Mouse (Mus musculus): ENCODE data around the gene Doxl2. TPM values are rescaled to one million over a fixed set of nuclear protein-coding genes. Genes with fewer than 3 reads are reported as not detected.

The Doxl2 gene
- polyA plus RNA-seq, 1 experiment from 2014 or later: not detected

DNA sequence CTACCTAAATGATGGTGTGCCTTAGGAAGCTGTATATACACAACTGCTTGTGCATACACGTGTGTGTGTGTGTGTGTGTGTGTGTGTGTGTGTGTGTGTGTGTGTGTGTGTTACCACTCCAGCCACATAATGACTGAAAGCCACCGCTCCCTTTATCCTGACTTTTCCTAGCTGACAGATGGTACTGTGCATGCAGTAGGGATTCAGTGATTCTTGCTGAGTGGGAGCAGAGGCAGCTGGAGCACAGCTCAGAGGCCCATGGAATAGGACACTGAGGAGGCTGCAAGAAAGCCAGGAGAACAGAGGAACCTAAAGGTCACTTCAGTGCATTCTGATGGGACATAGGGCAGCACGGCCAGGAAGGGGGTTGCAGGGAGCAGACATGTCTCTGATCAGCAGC lies 7.5 kb downstream of the Doxl2 start:
- H3K9me3 ChIP-seq: no peaks in the 10 kb centered on the region
- no peaks in the 10 kb centered on the region for H3K27me3 ChIP-seq (replicated peaks; ENCODE audit: low read depth, poor library complexity, severe bottlenecking)
- H3K27ac ChIP-seq (replicated peaks): no peak overlapping the region
- H3K4me1 ChIP-seq: no peaks in the 10 kb centered on the region
- no peak overlapping the region for H3K4me3 ChIP-seq
- DNase-seq (ENCODE audit: low spot score): no peak
- H3K36me3 ChIP-seq (replicated peaks): no peaks in the 10 kb centered on the region
- 67% methylated on average over 3 of the region's 3 CpGs for whole genome bisulfite sequencing

DNA sequence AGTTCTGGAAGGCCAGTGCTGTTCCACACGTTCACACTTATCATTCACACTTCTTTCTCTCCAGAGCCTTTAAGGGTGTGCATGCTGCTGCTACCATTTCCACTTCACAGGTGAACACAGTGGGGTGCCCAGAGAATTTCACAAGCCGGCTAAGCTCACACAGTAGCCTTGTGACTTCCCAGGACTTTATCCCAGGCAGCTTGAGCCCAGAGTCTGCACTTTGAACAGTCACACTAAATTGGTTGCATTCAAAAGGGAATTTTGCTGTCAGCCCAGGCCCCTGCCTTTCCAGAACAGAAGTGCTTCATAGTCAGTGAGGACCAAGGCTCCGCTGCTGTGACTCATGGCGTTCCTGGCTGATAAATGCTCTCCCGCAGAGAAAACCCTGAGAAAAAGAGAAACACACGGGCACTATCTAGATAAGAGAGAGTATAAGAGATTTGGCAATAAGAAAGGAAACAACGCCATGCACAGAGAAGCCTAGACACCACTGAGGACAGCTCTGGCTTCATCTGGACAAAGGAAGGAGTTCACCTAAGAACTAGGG lies 11.8 kb downstream of the Doxl2 start, which contains the start of gene Svs1:
Gene Svs1 (plus strand): TSS at position 418 of the 547 bp plus-strand sequence.
- no peaks in the 10 kb centered on the region for H3K27me3 ChIP-seq (replicated peaks; ENCODE audit: low read depth, poor library complexity, severe bottlenecking)
- no peaks in the 10 kb centered on the region for H3K36me3 ChIP-seq (replicated peaks)
- H3K9me3 ChIP-seq: 0 out of 2 replicates have a peak, but pooled peaks cover 3% of the 10 kb centered on the region
- H3K4me3 ChIP-seq: no peak within 1 kb of the TSS
- no peaks in the 10 kb centered on the region for H3K4me1 ChIP-seq
- WGBS: 74% methylated on average over 7 of the region's 7 CpGs
- no peak within 1 kb of the TSS for H3K27ac ChIP-seq (replicated peaks)
- DNase-seq (ENCODE audit: low spot score): no peak

DNA sequence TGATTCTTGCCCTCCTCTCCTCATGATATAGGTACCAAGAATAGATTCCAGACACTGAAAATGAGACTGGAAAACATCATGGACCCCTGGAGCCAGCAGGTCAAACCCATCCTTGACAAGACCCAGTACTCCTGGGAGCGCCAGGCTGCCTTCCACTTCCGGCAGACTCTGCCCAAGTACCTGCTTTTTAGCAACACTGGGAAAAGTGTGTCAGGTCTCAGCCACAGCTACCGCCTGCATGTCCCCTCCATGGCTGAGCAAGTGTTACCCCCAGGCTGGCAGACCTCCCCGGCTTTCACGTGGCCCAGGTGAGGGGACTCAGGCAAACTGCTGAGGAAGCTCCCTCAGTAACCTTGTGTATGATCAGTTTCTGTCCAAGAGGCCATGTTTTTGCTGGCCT lies 15.2 kb downstream of the Doxl2 start:
- Histone ChIP-seq H3K27ac (replicated peaks) (no peak overlapping the region), H3K27me3 (replicated peaks; ENCODE audit: low read depth, poor library complexity, severe bottlenecking) (no peaks in the 10 kb centered on the region), H3K9me3 (0 out of 2 replicates have a peak, but pooled peaks cover 3% of the 10 kb centered on the region), H3K4me3 (no peak overlapping the region), H3K4me1 (no peaks in the 10 kb centered on the region), H3K36me3 (replicated peaks) (no peaks in the 10 kb centered on the region)
- DNase-seq (ENCODE audit: low spot score): no peak
- WGBS: 90% methylated on average over 5 of the region's 5 CpGs

DNA sequence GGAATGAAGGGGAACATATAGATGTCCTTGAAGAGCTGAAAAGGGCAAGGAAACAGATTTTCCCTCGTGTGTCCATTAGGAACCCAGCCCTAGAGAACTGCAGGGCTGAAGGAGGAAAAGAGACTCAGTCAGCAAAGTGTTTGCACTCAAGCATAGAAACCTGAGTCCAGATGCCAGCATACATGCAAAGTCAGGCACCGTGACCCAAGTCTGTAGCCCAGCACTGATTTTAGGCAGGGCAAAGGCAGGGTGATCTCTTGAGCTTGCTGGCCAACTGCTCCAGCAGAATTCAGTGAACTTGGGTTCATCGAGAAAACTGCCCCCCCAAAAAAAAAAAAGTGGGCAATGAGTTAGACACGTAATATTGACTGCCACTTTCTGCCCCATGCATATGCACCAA lies 17.2 kb downstream of the Doxl2 start:
- WGBS: 75% methylated on average over 4 of the region's 4 CpGs
- 0 out of 2 replicates have a peak, but pooled peaks cover 3% of the 10 kb centered on the region for H3K9me3 ChIP-seq
- H3K27me3 ChIP-seq (replicated peaks; ENCODE audit: low read depth, poor library complexity, severe bottlenecking): no peaks in the 10 kb centered on the region

DNA sequence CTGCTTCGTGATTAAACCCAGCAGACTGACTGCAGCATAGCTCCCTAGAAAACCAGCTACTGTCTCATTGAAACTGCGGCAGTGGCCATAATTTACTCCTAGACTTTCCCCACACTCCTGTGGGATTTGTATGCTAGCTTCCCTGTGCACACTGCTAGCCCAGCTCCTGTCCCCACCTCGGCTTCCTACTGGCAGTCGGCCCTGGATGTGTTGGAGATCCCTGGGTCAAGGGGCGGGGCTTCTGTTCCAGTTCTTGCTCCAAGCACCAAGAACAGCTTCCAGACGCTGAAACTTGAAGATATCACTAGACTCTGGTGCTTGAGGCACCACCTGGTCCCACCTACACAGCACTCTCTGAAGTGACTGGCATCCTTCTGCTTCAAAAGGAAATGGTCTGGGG lies 23.4 kb downstream of the Doxl2 start:
- no peaks in the 10 kb centered on the region for H3K27me3 ChIP-seq (replicated peaks; ENCODE audit: low read depth, poor library complexity, severe bottlenecking)
- no peaks in the 10 kb centered on the region for H3K4me1 ChIP-seq
- 69% methylated on average over 6 of the region's 6 CpGs for WGBS
- DNase-seq (ENCODE audit: low spot score): no peak
- no peaks in the 10 kb centered on the region for H3K9me3 ChIP-seq
- H3K36me3 ChIP-seq (replicated peaks): no peaks in the 10 kb centered on the region
- no peak overlapping the region for H3K4me3 ChIP-seq
- no peak overlapping the region for H3K27ac ChIP-seq (replicated peaks)

More for the DNA sequence above, 17.2 kb downstream of the Doxl2 start:
- Histone ChIP-seq H3K36me3 (replicated peaks) (no peaks in the 10 kb centered on the region), H3K4me3 (no peak overlapping the region), H3K4me1 (no peaks in the 10 kb centered on the region), H3K27ac (replicated peaks) (no peak overlapping the region)
- no peak for DNase-seq (ENCODE audit: low spot score)

DNA sequence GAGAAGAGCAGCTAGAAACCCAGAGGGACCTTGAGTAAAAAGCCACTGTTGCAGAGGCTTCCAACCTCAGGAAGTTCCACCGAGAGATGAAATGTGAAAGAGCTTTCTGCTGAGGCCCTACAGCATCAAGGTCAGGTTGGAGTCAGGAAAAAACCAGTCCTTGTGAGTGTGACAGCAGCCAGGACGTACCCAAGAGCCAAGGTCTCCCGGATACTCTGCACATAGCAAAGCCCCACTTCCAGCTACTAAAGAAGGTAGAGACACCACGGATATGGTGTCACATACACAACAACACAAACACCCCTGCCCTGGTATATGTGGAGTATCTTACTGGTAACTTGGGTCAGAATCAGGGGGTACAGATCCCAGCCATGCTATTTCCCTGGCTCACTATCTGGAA lies 24.0 kb downstream of the Doxl2 start:
- H3K4me1 ChIP-seq: no peaks in the 10 kb centered on the region
- 91% methylated on average over 4 of the region's 4 CpGs for WGBS
- H3K27ac ChIP-seq (replicated peaks): no peak overlapping the region
- no peak for DNase-seq (ENCODE audit: low spot score)
- H3K36me3 ChIP-seq (replicated peaks): no peaks in the 10 kb centered on the region
- no peak overlapping the region for H3K4me3 ChIP-seq
- no peaks in the 10 kb centered on the region for H3K9me3 ChIP-seq
- no peaks in the 10 kb centered on the region for H3K27me3 ChIP-seq (replicated peaks; ENCODE audit: low read depth, poor library complexity, severe bottlenecking)

DNA sequence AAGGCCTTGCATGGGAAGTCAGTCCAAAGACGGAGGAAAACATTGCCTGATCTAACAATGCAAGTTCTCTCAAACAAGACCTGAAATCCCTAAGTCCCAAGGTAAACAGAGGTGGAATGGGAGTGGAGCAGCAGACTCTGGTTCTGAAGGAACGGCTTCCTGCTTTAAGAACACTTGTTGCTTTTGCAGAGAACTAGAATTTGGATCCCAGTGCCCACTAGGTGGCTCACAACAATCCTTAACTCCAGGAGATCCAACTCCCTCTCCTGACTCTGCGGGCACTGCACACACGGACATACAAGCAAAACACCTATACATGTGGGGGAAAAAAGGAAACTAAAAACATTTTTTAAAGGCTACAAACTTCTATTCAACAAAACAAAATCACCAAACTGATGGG lies 28.6 kb downstream of the Doxl2 start:
- Histone ChIP-seq H3K36me3 (replicated peaks) (no peaks in the 10 kb centered on the region), H3K4me3 (no peak overlapping the region), H3K4me1 (peaks cover 4% of the 10 kb centered on the region), H3K9me3 (no peaks in the 10 kb centered on the region), H3K27ac (replicated peaks) (no peak overlapping the region), H3K27me3 (replicated peaks; ENCODE audit: low read depth, poor library complexity, severe bottlenecking) (no peaks in the 10 kb centered on the region)
- 53% methylated on average over 4 of the region's 4 CpGs for WGBS
- no peak for DNase-seq (ENCODE audit: low spot score)

DNA sequence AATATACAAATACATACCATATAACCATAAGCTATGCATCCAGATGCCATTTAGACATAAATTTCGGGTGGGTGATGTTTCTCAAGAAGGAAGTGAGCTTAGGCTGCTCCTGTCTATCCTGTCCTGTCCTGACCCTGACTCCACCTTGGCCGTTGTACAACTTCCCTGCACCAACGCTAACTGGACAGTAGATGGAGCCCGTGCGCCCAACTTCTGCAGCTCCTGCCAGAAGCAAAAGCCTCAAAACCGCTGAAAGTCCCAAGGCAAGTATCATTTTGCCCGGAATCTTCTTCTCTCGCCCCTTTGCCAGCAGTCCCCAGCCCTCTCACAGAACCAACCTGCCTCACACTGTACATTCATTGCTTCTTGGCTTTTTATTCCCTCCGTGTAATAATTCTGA lies 33.2 kb downstream of the Doxl2 start:
- H3K4me1 ChIP-seq: peaks cover 13% of the 10 kb centered on the region
- 2% methylated on average over 9 of the region's 9 CpGs for WGBS
- no peaks in the 10 kb centered on the region for H3K9me3 ChIP-seq
- H3K27ac ChIP-seq (replicated peaks): no peak overlapping the region
- H3K36me3 ChIP-seq (replicated peaks): no peaks in the 10 kb centered on the region
- peak; percentile 78 for DNase-seq (ENCODE audit: low spot score)
- H3K4me3 ChIP-seq: peak overlapping the region; percentile 45
- H3K27me3 ChIP-seq (replicated peaks; ENCODE audit: low read depth, poor library complexity, severe bottlenecking): no peaks in the 10 kb centered on the region

DNA sequence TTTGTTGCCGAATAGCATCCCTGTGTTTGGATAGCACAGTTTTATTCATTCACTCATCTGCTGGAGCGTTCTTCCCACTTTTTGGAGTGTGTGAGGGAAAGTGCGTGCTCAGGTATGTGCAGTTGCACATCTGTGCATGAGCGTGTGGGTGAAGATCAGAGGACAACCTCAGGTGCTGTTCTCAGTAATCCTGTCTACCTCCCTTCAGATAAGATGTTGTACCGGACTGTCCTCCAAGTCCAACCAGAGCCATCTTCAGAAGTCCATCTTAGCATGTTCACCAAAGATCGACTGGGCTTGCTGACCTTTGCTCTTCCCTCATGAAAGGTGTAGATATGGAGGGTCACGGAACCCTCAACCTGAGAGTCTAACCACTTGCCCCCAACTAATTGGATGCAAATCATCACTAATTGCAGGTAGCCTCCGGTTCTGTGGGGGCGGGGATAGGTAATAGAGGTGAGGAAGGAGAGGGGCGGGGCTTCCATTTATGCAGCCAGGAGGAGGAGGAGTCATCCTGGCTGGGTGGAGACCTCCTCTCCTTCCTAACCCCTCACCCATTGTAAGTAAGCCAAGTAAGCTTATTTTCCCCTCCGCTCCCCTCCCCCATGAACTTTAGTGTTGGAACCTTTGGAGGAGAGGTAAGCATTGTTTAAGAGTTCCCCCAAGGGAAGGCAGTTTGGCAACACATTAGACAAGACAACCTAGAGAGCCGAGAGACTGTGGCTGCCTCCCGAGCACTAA lies 33.8 kb downstream of the Doxl2 start:
- Histone ChIP-seq H3K4me3 (peak overlapping the region; percentile 45), H3K9me3 (no peaks in the 10 kb centered on the region), H3K36me3 (replicated peaks) (no peaks in the 10 kb centered on the region), H3K27me3 (replicated peaks; ENCODE audit: low read depth, poor library complexity, severe bottlenecking) (no peaks in the 10 kb centered on the region), H3K27ac (replicated peaks) (no peak overlapping the region), H3K4me1 (peaks cover 13% of the 10 kb centered on the region)
- peak; percentile 11 for DNase-seq (ENCODE audit: low spot score)
- 24% methylated on average over 13 of the region's 13 CpGs for WGBS

DNA sequence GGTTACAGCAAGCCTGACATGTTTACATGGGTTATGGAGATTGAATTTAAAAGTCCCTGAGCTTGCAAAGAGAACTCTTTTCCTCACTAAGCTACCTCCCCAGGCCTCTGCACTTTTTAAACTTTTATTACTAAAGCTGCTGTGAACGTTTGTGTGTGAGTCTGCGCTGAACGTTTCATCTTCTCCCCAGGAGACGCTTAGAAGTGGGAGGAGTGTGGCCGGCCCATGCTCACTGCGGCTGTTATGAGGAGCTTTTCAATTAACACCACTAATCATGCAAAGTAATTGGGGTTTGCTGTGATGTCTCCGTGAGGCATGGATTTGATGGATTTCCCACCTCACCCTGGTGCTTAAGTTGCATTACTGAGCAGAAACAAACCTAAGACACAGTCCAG lies 34.4 kb downstream of the Doxl2 start:
- Histone ChIP-seq H3K9me3 (no peaks in the 10 kb centered on the region), H3K27me3 (replicated peaks; ENCODE audit: low read depth, poor library complexity, severe bottlenecking) (no peaks in the 10 kb centered on the region), H3K4me1 (peaks cover 13% of the 10 kb centered on the region), H3K27ac (replicated peaks) (no peak overlapping the region), H3K4me3 (no peak overlapping the region), H3K36me3 (replicated peaks) (no peaks in the 10 kb centered on the region)
- DNase-seq (ENCODE audit: low spot score): no peak
- WGBS: 55% methylated on average over 7 of the region's 7 CpGs

DNA sequence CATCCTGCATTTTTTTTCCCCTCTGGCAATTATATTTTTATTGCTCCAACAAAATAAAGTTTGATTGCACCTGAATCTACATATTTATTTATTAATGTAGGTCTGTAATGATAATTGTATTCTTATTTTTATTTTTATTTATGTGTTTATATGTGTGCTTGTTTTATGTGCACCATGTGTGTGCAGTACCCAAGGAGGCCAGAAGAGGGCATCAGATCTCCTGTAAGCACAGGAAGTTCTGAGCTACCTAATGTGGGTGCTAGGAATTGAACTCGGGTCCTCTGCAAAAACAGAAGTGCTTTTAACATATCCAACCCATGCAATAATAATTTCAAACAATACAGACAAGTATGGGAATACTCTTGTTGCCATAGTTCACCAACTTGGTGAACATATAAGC lies 34.9 kb downstream of the Doxl2 start:
- WGBS: 91% methylated on average over 1 of the region's 1 CpGs

DNA sequence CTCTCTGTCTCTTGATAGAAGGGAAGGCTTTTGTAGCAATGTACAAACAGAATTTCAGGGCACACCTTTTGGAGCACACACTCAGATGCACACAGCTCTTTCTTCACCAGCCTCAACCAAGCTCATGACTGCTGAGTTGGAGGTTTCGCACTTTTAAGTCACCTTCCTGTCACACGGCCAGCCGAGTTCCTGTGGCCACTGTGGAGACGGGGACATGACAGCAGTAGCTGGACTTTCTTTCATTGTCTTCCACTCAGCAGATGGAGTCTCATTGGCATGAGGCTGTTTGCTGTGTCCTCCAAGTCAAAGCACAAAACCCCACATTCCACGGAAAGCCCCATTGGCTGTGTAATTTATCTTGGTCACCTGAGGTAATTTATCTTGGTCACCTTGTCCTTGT lies 36.4 kb downstream of the Doxl2 start:
- Histone ChIP-seq H3K36me3 (replicated peaks) (no peaks in the 10 kb centered on the region), H3K9me3 (no peaks in the 10 kb centered on the region), H3K4me1 (peaks cover 13% of the 10 kb centered on the region), H3K4me3 (no peak overlapping the region), H3K27me3 (replicated peaks; ENCODE audit: low read depth, poor library complexity, severe bottlenecking) (no peaks in the 10 kb centered on the region), H3K27ac (replicated peaks) (no peak overlapping the region)
- DNase-seq (ENCODE audit: low spot score): no peak
- 85% methylated on average over 5 of the region's 5 CpGs for WGBS

More for the DNA sequence above, 34.9 kb downstream of the Doxl2 start:
- DNase-seq (ENCODE audit: low spot score): no peak
- Histone ChIP-seq H3K36me3 (replicated peaks) (no peaks in the 10 kb centered on the region), H3K27me3 (replicated peaks; ENCODE audit: low read depth, poor library complexity, severe bottlenecking) (no peaks in the 10 kb centered on the region), H3K9me3 (no peaks in the 10 kb centered on the region), H3K27ac (replicated peaks) (no peak overlapping the region), H3K4me1 (peaks cover 13% of the 10 kb centered on the region), H3K4me3 (no peak overlapping the region)

DNA sequence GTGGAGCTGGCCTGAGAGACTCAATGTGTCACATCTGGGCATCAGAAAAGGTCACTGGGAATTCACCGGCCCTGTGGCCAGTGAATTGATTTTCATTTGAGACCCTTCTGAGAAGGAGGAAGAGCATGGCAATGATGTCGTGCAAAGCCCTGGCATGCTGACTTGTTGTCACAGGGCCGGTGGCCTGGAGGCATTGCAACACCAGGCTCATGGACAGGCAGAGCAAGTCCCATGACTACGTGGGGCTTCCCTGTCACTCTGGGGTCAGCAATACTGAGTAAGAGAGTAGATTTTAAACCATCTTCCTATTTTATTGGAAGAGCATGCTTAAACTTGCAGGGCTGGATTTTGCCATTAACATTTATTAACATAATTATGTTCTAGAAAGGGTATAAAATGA lies 38.3 kb downstream of the Doxl2 start:
- Histone ChIP-seq H3K9me3 (no peaks in the 10 kb centered on the region), H3K36me3 (replicated peaks) (no peaks in the 10 kb centered on the region), H3K27me3 (replicated peaks; ENCODE audit: low read depth, poor library complexity, severe bottlenecking) (no peaks in the 10 kb centered on the region), H3K4me1 (peaks cover 13% of the 10 kb centered on the region), H3K4me3 (no peak overlapping the region), H3K27ac (replicated peaks) (no peak overlapping the region)
- 77% methylated on average over 4 of the region's 4 CpGs for WGBS
- no peak for DNase-seq (ENCODE audit: low spot score)
